Mouse (Mus musculus) myocyte (in vitro differentiated cells): Measurements from ENCODE around the gene Wbp2nl. TPM values are rescaled to one million over a fixed set of nuclear protein-coding genes. Genes with fewer than 3 reads are reported as not detected.

ENCODE experiments used
- H3K27me3 ChIP-seq: one replicate; pipeline ENCODE4 v1.6.1; 2011; ENCODE audit not compliant: control insufficient read depth, insufficient read depth, insufficient read length
- H3K36me3 ChIP-seq: one replicate; pipeline ENCODE4 v1.6.1; 2011; ENCODE audit not compliant: control insufficient read depth, insufficient read depth
- H3K4me2 ChIP-seq: one replicate; pipeline ENCODE4 v1.6.1; 2011; ENCODE audit warnings: low read depth, control low read depth
- H3K4me3 ChIP-seq: one replicate; pipeline ENCODE4 v1.5.1; 2011; ENCODE audit warnings: mild to moderate bottlenecking, control low read depth, moderate library complexity
- H3K79me2 ChIP-seq: one replicate; pipeline ENCODE4 v1.6.1; 2011; ENCODE audit not compliant: control insufficient read depth, insufficient read depth
- H3ac ChIP-seq: one replicate; pipeline ENCODE4 v1.6.1; 2011; ENCODE audit not compliant: control insufficient read depth, insufficient read length
- CEBPB ChIP-seq: IDR thresholded peaks from 2 replicates; pipeline ENCODE4 v1.6.1; 2011; ENCODE audit warnings: mild to moderate bottlenecking, moderate library complexity; ENCODE audit not compliant: poor library complexity, insufficient read depth, severe bottlenecking
- E2F4 ChIP-seq: IDR thresholded peaks from one replicate; pipeline ENCODE4 v1.6.1; 2011; ENCODE audit warnings: mild to moderate bottlenecking, control low read depth, moderate library complexity; ENCODE audit not compliant: insufficient read depth
- MAX ChIP-seq: IDR thresholded peaks from one replicate; pipeline ENCODE4 v1.6.1; 2011; ENCODE audit warnings: low read depth, mild to moderate bottlenecking, control low read depth
- MYOD1 ChIP-seq, 3 experiments: IDR thresholded peaks; one replicate each; pipeline ENCODE4 v1.6.1; 2011; ENCODE audit warnings: control low read depth in 2 of 3, low read depth in 2 of 3, mild to moderate bottlenecking in 2 of 3, moderate library complexity in 1 of 3; ENCODE audit not compliant: insufficient read length in 2 of 3, control insufficient read depth in 1 of 3
- MYOG ChIP-seq, 3 experiments: IDR thresholded peaks; one replicate each; pipeline ENCODE4 v1.6.1; 2011; ENCODE audit warnings: control low read depth in 2 of 3, low read depth in 2 of 3, mild to moderate bottlenecking in 2 of 3; ENCODE audit not compliant: insufficient read length in 2 of 3, control insufficient read depth in 1 of 3, insufficient read depth in 1 of 3
- POLR2A ChIP-seq: IDR thresholded peaks from one replicate; pipeline ENCODE4 v1.6.1; 2011; ENCODE audit warnings: low read depth, mild to moderate bottlenecking, control low read depth, moderate library complexity; ENCODE audit not compliant: insufficient read length
- POLR2AphosphoS2 ChIP-seq: IDR thresholded peaks from one replicate; pipeline ENCODE4 v1.6.1; 2011; ENCODE audit warnings: low read depth, control low read depth; ENCODE audit not compliant: insufficient read length
- REST ChIP-seq: IDR thresholded peaks from one replicate; pipeline ENCODE4 v1.6.1; 2011; ENCODE audit warnings: mild to moderate bottlenecking, control low read depth, moderate library complexity; ENCODE audit not compliant: insufficient read depth, insufficient read length
- SRF ChIP-seq: IDR thresholded peaks from one replicate; pipeline ENCODE4 v1.6.1; 2011; ENCODE audit warnings: low read depth; ENCODE audit not compliant: control insufficient read depth, insufficient read length
- TCF12 ChIP-seq: IDR thresholded peaks from one replicate; pipeline ENCODE4 v1.6.1; 2011; ENCODE audit warnings: mild to moderate bottlenecking, control low read depth; ENCODE audit not compliant: poor library complexity, insufficient read depth, severe bottlenecking
- TCF3 ChIP-seq: IDR thresholded peaks from one replicate; pipeline ENCODE4 v1.6.1; 2011; ENCODE audit warnings: low read depth, control low read depth; ENCODE audit not compliant: insufficient read length
- USF1 ChIP-seq: IDR thresholded peaks from one replicate; pipeline ENCODE4 v1.6.1; 2011; ENCODE audit warnings: low read depth, mild to moderate bottlenecking, control low read depth, moderate library complexity
- polyA plus RNA-seq: library from polyadenylated mRNA; unstranded; fragments of >200 nt; fragmentation: generic; extraction: Trizol; gene quantifications from one replicate; pipeline ENCODE4 v1.2.1, GENCODE M21; 2012; ENCODE audit warnings: missing spikeins

Wbp2nl gene
- polyA plus RNA-seq, 1 experiment: not detected

DNA sequence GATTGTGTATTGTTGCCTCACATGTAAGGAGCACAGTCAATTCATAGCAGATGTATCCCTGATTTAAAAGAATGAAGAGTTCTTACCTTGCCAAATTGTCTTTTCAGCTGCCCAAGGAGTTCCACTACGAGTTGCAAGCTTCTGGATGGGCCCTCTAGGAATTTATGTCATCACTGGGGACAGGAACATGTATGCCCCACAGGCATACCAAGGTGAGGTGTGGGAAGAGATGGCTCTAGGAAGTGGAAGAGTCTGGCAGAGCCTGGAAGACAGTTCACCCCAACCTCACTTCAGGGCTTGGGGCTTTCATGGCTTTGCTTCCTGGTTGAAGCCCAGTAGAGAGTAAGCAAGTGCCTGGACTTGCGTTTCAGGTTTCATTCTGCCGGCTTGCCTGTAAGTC lies 9.7 kb downstream of the Wbp2nl start:
- Histone ChIP-seq H3ac (no peak overlapping the region), H3K27me3 (peaks cover 70% of the 10 kb centered on the region), H3K79me2 (no peaks in the 10 kb centered on the region), H3K4me3 (no peak overlapping the region), H3K36me3 (no peaks in the 10 kb centered on the region), H3K4me2 (no peak overlapping the region)
- TF ChIP-seq SRF (no peak), CEBPB (no peak), POLR2A (no peak), TCF3 (no peak), POLR2AphosphoS2 (no peak), REST (no peak), E2F4 (no peak), MYOD1 (IDR thresholded peaks at IDR 0.05; ENCODE audit: control insufficient read depth in 1 of 3, insufficient read length in 2 of 3, low read depth in 2 of 3) (no peak), MYOG (IDR thresholded peaks at IDR 0.05; ENCODE audit: control insufficient read depth in 1 of 3, insufficient read depth in 1 of 3, insufficient read length in 2 of 3, low read depth in 2 of 3) (no peak), MAX (no peak), TCF12 (no peak), USF1 (no peak)

DNA sequence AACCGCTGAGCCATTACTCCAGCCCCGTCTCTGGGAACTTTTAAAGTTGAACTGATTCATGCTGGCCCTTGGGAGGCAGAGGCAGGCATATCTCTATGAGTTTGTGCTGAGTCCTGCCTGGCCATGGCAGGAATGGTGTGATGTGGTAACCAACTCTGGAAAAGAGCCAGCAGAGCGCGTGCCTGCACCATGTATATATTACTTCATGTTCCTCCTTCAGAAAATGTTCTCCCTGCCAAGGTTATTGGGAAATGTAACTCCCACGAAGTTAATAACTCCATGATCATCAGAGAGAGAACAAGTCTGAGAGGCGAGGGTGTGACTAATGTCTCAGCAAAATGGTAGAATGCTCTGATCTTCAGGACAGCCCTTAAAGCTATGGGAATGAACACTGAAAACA lies 19.1 kb downstream of the Wbp2nl start:
- H3K79me2 ChIP-seq: no peaks in the 10 kb centered on the region
- H3ac ChIP-seq: no peak overlapping the region
- no peaks in the 10 kb centered on the region for H3K36me3 ChIP-seq
- H3K27me3 ChIP-seq: peaks cover 27% of the 10 kb centered on the region
- no peak overlapping the region for H3K4me3 ChIP-seq
- no peak overlapping the region for H3K4me2 ChIP-seq
- TF ChIP-seq SRF: no peak
- TF ChIP-seq REST: no peak
- TF ChIP-seq TCF12: no peak
- TF ChIP-seq POLR2A: no peak
- TF ChIP-seq TCF3: no peak
- TF ChIP-seq E2F4: no peak
- TF ChIP-seq MAX: no peak
- TF ChIP-seq MYOD1 (IDR thresholded peaks at IDR 0.05; ENCODE audit: control insufficient read depth in 1 of 3, insufficient read length in 2 of 3, low read depth in 2 of 3): no peak
- TF ChIP-seq POLR2AphosphoS2: no peak
- TF ChIP-seq CEBPB: no peak
- no peak for TF ChIP-seq USF1
- TF ChIP-seq MYOG (IDR thresholded peaks at IDR 0.05; ENCODE audit: control insufficient read depth in 1 of 3, insufficient read depth in 1 of 3, insufficient read length in 2 of 3, low read depth in 2 of 3): no peak

DNA sequence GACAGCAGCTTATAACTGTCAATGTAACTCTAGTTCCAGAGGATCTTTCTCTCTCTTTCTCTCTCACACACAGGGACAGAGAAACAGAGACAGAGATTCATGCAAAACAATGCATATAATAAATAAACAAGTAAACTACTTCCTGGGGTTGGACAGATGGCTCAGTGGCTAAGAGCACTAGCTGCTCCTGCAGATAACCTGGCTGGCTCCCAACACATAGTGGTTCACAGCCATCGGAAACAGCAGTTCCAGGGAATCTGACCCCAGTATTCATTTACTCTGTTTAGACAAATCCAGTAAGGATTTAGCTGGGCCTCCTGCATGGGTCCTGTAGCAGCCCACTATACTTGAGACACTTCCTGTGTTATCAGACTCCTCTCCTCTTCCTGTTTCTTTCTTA lies 20.9 kb downstream of the Wbp2nl start:
- no peaks in the 10 kb centered on the region for H3K79me2 ChIP-seq
- no peak overlapping the region for H3ac ChIP-seq
- peaks cover 10% of the 10 kb centered on the region for H3K27me3 ChIP-seq
- no peak overlapping the region for H3K4me3 ChIP-seq
- no peak overlapping the region for H3K4me2 ChIP-seq
- no peaks in the 10 kb centered on the region for H3K36me3 ChIP-seq
- TF ChIP-seq POLR2AphosphoS2 (no peak), TCF3 (no peak), POLR2A (no peak), MYOD1 (IDR thresholded peaks at IDR 0.05; ENCODE audit: control insufficient read depth in 1 of 3, insufficient read length in 2 of 3, low read depth in 2 of 3) (no peak)

GRCm38 (mm10) chr15:82322195-82322594 lies 23.4 kb downstream of the Wbp2nl start:
- Histone ChIP-seq H3K36me3 (no peaks in the 10 kb centered on the region), H3K4me3 (no peak overlapping the region), H3ac (no peak overlapping the region), H3K27me3 (no peaks in the 10 kb centered on the region), H3K4me2 (no peak overlapping the region), H3K79me2 (no peaks in the 10 kb centered on the region)
- TF ChIP-seq USF1 (no peak), MAX (no peak), POLR2A (no peak), TCF3 (no peak), CEBPB (no peak), E2F4 (no peak), MYOG (IDR thresholded peaks at IDR 0.05; ENCODE audit: control insufficient read depth in 1 of 3, insufficient read depth in 1 of 3, insufficient read length in 2 of 3, low read depth in 2 of 3) (no peak), MYOD1 (IDR thresholded peaks at IDR 0.05; ENCODE audit: control insufficient read depth in 1 of 3, insufficient read length in 2 of 3, low read depth in 2 of 3) (no peak), TCF12 (no peak)

DNA sequence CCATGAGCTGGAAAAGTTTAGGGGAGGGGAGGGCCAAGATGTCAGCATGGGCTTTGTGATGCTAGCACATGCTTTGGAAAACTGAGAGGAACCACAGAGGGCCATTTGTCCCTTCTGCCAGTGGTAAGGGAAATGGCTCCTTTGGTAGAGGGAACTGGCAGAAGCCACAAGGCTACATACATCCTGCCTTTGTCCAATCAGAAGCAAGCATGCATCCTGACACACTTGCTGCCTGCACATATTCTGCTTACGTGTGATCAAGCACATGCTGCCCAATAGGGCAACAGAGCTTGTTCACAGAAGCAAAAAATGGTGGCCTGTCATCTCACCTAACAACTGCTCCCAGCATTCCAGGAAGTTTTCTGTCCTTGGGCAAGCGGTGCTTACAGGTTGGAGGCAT lies 26.6 kb downstream of the Wbp2nl start:
- H3K4me2 ChIP-seq: no peak overlapping the region
- H3K36me3 ChIP-seq: no peaks in the 10 kb centered on the region
- TF ChIP-seq POLR2AphosphoS2 (no peak), SRF (no peak), USF1 (no peak), MYOG (IDR thresholded peaks at IDR 0.05; ENCODE audit: control insufficient read depth in 1 of 3, insufficient read depth in 1 of 3, insufficient read length in 2 of 3, low read depth in 2 of 3) (no peak), TCF12 (no peak), MAX (no peak), REST (no peak), TCF3 (no peak), POLR2A (no peak), CEBPB (no peak), MYOD1 (IDR thresholded peaks at IDR 0.05; ENCODE audit: control insufficient read depth in 1 of 3, insufficient read length in 2 of 3, low read depth in 2 of 3) (no peak), E2F4 (no peak)
- no peaks in the 10 kb centered on the region for H3K27me3 ChIP-seq
- no peak overlapping the region for H3ac ChIP-seq
- H3K79me2 ChIP-seq: no peaks in the 10 kb centered on the region
- no peak overlapping the region for H3K4me3 ChIP-seq
